Mouse (Mus musculus) heart, adult 2 months (tissue): ENCODE measurements at regions not wholly inside any gene's neighbourhood (a gene's known extent, or its start where the extent isn't known, plus 50 kb on each side); places are given as distances from the start of the nearest gene placed in this dataset.

Experiments
- CTCF ChIP-seq: fragments of 200-600 bp; IDR thresholded peaks from 2 replicates; pipeline ENCODE4 v1.8.1; 2022; ENCODE audit warnings: antibody characterized with exemption, mild to moderate bottlenecking, moderate library complexity
- EP300 ChIP-seq: fragments of 200-500 bp; IDR thresholded peaks from 2 replicates; pipeline ENCODE4 v1.6.1; 2011; ENCODE audit warnings: low read depth, low read length, control low read depth; ENCODE audit not compliant: insufficient read depth
- POLR2A ChIP-seq: fragments of 200-500 bp; IDR thresholded peaks from 2 replicates; pipeline ENCODE4 v1.6.1; 2011; ENCODE audit warnings: mild to moderate bottlenecking, low read depth, low read length, control low read depth; ENCODE audit not compliant: insufficient read depth

GRCm38 (mm10) chr3:148744651-148745050, 245.7 kb downstream of the Adgrl2 start:
- TF ChIP-seq EP300 (no peak), CTCF (no peak), POLR2A (no peak)
